Mouse (Mus musculus): Measurements from ENCODE around the gene Kif2a.

- TF ChIP-seq CTCF (IDR thresholded peaks at IDR 0.05; ENCODE audit: control insufficient read depth, insufficient read depth, insufficient read length) = no peak
- TF ChIP-seq CEBPB (IDR thresholded peaks at IDR 0.05; ENCODE audit: low read depth) = no peak
- TF ChIP-seq USF1 (IDR thresholded peaks at IDR 0.05; ENCODE audit: low read depth) = no peak
- no peak for TF ChIP-seq MAX (IDR thresholded peaks at IDR 0.05)
Measured at GRCm38 (mm10) chr13:106941211-106941976, 80.5 kb downstream of the Kif2a start.

All from C2C12 (cell line).